Mouse (Mus musculus) heart, adult 8-10 months (tissue): ENCODE measurements around the gene Ccl24. TPM values are rescaled to one million over a fixed set of nuclear protein-coding genes. Genes with fewer than 3 reads are reported as not detected.
"Not testable (repeated sequence)": the region's sequence is repeated elsewhere in the genome, so short reads cannot be mapped to it uniquely, and the experiment has no call there.

Experiments
- DNase-seq: peaks from one replicate; pipeline ENCODE4 v3.0.0; 2022; ENCODE audit warnings: low spot score
- total RNA-seq, 4 experiments: library from RNA; stranded (reverse); gene quantifications; 2 replicates each; pipeline ENCODE4 v1.2.4; 2022

Ccl24 gene
- total RNA-seq, result 1 to 10 TPM; 1.1 to 2.6 (median 1.9) TPM

DNA sequence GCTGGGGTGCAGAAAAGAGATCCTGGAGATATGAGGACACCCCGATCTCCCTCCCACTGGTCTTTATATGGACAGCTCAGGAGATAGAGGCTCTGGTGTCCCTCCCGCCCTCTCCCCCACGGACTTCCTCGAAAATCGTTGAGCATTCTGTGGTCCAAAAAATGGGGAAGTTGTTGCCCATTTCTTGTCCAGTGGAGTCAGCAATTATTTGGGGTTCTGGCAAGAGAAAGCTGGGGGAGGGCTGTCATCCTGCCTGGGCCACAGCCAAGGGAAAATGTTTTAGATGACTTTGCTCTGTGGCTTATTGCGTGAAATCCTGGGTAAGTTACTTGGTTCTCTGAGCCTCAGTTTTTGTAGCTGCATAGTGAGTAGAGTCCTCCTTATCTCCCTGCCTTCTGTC, at the start of gene Ccl24:
Gene Ccl24, minus strand, starts transcription at position 44 of the 400 bp plus-strand sequence.
- peak; percentile 49 for DNase-seq

DNA sequence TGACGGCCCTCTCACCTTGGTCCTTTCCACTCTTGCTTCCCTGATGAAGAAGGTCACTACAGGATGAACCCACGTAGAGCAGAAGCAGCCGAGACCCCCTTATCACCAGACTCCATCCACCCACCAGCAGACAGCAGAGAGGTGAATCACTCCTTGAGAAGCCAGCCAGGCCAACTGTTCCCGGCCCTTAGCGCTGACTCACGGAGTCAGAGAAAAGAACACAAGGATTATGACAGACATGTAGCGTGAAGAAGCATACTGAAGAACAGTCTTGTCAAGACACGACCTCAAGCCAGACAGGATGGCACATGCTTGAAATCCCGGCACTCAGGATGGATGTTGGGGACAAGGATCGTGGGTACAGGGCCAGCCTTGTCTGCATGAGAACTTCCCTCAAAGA, 48.9 kb upstream of the Ccl24 start:
- no peak for DNase-seq

DNA sequence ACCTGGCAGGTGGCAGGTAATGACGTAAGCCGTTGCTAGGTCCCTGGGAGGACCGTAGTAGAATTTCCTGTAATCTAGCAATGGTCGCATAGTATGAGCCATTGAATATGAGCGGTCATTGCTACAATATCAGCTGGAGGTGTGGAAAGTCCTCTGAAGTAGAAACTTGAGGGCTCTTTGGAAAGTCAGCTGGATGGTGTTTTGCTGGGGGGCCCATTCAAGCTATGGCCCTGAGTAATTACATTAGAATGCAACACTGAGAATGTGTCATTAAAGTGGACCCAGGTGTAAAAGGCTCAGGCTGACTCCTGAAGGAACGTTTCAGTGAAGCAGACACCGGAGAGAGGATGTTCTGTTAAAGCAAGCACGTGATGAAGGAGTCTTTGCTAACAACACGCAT, 47.7 kb upstream of the Ccl24 start:
- DNase-seq, result no peak

DNA sequence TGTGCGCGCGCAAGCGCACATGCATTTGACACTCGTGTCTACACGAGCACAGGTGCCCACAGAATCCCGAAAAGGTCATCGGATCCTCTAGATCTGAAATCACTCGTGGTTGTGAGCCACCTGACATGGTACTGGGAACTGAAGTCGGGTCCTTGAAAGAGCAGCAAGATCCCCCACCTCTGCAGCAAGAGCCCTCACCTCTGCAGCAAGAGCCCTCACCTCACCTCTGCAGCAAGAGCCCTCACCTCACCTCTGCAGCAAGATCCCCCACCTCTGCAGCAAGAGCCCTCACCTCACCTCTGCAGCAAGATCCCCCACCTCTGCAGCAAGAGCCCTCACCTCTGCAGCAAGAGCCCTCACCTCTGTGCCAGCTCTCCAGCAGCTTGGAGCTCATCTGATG, 46.9 kb upstream of the Ccl24 start:
- not testable (repeated sequence) for DNase-seq

DNA sequence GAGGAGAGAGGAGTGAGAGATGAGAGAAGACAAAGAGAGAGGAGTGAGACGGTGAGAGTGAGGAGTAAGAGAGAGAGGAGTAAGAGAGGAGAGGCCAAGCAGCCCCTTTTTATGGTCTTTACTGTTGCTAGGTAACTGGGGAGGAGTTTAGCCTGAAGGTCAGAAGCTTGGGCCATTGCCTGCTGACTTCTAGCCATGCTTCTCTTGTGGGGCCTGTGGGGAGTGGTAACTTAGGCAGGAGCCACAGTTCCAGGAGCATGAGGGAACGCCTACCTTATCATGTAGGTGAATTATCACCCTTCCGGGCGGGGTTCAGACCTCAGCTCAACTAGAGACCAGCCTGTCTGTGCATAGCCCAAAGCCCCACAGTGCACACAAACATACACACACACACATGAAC, 36.9 kb upstream of the Ccl24 start:
- no peak for DNase-seq

DNA sequence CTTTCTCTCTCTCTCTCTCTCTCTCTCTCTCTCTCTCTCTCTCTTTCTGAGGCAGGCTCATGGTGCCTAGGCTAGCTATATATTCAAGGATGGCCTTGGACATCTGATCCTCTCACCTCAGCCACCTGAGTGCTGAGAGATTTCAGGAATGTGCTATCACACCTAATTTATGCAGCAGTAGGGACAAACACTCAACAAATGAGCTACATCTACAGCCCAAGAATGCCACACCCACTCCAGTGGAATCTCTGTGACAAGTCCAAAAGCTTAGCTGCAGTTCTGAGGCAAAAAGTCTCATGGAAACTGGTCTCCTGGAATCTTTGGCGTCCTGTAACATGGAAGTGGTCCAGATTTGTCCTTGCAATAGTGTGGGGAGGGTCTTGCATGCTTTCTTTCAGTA, 34.7 kb upstream of the Ccl24 start:
- no peak for DNase-seq

DNA sequence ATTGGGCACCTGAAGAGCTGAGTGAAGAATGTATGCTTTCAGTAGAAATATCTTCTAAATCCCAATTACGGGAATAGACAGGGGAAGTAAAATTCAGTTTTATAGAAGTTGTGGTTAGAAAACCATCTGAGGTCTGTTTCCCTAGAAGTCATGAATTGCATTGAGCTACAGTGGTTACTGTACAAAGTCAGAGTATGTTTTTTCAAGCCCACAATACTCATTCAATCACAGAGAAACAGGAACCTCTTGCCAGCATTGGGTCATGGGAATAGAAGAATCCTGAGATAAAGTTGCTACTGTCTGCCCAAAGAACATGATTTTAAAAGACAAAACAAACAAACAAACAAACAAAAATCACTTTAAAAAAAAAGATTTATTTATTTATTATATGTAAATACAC, 33.9 kb upstream of the Ccl24 start:
- not testable (repeated sequence) for DNase-seq

DNA sequence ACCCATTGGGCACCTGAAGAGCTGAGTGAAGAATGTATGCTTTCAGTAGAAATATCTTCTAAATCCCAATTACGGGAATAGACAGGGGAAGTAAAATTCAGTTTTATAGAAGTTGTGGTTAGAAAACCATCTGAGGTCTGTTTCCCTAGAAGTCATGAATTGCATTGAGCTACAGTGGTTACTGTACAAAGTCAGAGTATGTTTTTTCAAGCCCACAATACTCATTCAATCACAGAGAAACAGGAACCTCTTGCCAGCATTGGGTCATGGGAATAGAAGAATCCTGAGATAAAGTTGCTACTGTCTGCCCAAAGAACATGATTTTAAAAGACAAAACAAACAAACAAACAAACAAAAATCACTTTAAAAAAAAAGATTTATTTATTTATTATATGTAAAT, 31.8 kb upstream of the Ccl24 start:
- not testable (repeated sequence) for DNase-seq

DNA sequence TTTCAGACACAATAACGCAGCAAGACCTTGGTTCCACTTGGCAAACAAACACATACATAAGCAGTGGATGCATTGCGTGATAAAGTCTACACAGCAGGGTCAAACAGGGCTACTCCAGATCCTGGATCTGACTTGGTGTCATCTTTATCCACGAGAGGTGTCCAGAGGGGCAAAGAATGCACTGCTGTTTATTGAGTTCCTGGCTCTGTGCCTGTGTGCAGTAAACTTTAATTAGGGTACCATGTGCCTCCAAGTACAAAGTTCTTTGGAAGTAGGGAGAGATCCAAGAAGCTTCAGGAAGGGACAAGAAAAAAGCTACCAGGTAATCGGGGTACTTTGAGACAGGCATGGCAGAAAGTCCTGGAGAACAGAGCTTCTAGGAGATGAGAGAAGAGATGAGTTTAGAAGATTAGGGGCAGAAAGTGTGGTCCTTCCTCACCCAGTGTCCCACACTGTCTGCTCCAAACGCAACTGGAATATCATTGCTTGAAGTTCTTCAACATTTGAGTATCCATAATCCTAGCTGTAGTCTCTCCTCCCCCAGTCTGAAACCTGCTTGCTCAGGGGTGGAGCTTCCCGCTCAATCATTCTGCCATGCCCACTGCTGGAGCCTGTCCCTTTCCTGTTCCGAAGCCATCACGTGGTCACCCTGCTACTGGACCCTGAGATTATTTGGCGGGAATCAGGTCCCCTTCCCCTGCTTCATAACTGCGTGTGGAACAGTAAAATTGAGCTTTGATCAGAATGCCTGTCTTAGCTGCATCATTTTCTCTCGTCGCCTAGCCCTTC, 17.3 kb upstream of the Ccl24 start:
- DNase-seq, result no peak

DNA sequence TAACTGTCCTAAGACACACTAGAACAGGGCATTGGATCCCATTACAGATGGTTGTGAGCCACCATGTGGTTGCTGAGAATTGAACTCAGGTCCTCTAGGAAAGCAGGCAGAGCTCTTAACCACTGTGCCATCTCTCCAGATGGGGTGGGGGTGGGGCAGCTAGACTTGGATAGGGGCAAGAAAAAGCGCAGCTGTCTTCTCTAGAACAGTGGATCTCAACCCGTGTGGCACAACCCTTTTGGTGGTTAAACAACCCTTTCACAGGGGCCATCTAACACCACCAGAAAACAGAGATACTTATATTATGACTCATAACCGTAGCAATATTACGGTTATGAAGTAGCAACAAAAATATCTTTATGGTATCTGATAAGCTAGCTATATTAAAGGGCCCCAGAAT, 14.9 kb upstream of the Ccl24 start:
- no peak for DNase-seq

DNA sequence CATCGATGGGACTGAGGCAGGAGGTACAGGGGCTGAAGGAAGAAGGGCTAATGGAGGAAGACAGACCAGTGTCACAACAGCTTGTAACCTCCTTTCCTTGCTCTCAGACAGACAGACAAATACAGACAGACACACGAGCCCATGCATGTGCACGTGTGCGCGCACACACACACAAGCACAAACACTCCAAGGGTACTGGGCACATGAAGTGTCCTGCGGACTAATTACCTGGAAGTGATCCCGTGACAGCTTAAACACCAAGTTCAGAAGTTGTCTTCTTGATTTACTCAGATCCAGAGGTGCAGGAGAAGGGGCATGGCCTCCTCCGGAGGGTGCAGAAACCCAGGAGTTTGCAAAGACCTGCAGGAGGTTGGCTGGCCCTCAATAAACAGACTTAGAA, 12.8 kb upstream of the Ccl24 start:
- no peak for DNase-seq

DNA sequence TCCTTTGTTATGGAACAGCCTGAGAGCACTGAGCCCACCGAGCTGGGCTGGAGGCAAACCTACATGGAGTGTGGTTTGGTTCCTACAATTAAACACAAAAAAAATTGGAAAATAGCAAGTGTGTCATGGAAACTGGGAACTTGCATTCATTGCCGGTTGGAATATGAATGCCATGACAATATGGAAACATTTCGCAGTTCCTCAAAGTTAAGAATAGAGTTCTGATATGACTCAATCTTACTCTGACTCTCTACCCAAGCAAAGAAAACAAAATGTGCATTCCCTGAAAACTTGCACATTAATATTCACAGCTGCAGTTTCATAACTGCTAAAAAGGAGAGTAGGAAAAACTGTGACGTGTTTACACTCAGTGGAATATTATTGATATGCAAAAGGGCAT, 9.5 kb upstream of the Ccl24 start:
- peak; percentile 4 for DNase-seq

DNA sequence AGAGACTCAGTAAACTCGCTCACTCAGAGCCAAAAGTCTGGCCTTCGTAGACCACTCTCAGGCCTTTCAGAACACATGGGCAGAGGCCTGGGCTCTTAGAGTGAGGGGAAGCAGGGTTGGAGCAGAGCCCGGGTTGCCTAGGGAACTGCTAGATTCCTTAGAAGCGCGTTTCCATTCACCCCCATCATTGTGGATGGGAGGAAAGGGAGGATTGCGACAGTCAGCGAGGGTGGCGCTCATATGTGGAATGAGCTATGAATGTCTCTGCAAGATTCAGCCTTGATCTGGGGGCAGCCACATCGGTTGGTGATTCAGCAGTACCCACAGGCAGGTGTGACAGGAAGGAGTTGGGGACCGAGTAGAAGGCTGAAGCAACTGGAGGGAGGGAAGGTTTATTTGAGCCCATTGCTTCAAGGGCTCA, 6.5 kb upstream of the Ccl24 start:
- no peak for DNase-seq

DNA sequence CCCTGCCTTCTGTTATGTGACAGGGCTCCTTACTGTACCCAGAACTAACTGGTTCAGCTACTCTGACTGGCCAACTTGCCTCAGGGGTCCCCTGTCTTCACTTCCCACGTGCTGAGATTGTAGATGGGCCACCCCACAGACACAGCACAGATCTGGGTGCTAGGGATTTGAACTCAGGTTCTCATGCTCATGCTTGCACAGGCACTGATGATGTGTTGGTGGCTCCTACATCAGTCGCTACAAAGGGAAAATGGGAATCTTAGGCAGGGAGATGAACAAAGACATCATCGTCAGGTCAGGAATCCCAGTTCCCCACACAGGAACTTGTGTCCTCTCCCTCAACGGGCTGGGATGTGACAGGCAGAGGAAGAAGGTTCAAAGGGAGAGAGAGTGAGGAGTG, 3.2 kb upstream of the Ccl24 start:
- DNase-seq, result no peak

DNA sequence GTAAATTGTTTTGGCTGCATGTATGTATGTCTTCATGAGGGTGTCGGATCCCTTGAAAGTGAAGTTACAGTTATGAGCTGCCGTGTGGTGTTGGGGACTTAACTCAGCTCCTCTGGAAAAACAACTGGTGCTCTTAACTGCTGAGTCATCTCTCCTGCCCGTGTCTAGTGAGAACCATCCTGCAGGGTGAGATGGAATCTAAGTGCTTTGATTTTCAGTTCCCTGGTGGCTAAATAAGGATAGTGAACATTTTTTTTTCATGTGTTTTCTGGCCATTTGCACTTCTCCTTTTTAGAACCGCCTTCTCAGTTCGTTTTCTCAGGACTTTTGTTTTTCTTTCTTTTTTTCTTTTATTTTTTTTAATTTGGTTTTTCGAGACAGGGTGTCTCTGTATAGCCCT, 4.2 kb downstream of the Ccl24 start:
- no peak for DNase-seq

DNA sequence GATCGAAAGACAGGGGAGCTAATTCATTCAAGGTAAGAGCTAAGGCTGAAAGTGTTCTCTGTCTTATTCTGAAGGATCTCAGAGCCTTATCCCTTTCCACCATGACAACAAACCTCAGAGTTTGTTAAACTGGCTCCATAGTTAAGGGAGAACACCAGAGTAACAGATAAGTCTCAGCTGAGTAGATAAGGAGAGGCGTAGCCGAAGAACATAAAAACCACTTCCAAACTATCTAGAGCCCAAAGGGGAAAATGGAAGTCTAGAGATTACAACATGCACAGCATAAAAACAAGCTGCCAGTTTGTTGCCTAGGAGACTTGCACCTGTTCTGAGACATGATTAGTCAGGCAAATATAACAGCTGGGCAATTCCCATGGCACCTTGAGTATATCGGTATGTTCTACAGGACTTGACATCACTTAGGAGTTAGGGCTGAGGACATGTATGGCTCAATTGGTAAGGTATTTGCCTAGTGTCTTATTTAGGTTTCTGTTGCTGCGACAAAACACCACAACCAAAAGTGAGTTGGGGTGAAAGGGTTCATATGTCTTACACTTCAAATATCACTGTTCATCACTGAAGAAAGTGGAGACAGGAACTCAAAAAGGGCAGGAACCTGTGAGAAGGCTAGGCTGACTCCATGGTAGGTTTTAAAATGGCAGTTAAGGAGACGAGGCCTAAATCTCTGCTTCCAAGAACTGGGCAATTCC, 5.1 kb downstream of the Ccl24 start:
- DNase-seq, result no peak

DNA sequence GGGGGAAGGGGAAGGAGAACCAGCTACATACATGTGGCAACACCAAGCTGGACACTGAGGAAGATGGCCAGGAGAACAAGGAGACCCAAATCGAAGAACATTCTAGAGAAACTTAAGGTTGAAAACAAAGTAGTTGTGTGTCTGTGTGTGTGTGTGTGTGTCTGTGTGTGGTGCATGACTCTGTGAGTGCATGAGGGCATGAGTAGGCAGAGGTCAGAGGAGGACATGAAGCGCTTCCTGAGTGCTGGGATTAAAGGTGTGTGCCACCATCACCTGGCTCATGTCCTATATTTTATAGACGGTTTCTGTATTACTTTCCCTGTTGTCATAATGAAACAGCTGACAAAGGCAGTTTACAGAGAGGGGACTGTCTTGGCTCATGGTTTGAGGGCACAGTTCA, 9.4 kb downstream of the Ccl24 start, which contains the start of gene Ccl26:
Gene Ccl26, minus strand, starts transcription at position 101 of the 400 bp plus-strand sequence.
- DNase-seq, result no peak

DNA sequence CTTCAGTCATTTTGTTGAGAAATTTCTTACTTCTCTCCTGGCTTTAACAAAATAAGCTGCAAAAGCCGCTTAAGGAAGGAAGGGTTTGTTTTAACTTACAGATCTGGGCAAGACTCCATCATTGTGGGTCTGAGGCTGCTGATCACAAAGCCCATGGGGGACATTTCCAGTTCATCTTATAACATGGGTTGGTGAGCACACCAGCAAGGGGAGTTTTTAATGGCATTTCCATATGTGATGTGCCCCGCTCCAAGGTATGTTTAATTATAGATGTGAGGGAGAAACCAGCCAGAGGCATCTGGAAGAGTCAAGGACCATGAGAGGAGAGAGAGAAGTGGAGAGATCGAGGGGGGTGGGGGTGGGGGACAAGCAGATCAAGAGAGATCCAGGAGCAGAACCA, 15.2 kb downstream of the Ccl24 start:
- no peak for DNase-seq

DNA sequence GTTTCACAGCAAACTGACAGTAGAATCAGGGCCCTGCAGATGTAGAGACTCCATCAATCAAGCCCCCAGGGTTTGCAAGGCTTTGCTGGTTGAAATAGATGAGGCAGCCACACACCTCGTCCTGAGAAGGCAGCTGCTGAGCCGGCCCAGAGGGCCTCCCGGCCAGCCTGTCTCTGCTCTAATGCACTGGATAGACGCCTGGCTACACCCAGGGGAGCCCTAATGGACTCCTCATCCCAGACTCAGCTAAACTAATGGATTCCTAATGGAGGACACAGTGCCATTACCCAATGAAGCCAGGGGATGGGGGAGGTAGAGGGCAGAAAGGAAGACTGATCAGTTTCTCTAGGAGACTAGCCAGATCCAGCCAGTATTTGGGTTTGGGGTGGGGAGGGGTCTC, 15.8 kb downstream of the Ccl24 start:
- DNase-seq, result no peak

DNA sequence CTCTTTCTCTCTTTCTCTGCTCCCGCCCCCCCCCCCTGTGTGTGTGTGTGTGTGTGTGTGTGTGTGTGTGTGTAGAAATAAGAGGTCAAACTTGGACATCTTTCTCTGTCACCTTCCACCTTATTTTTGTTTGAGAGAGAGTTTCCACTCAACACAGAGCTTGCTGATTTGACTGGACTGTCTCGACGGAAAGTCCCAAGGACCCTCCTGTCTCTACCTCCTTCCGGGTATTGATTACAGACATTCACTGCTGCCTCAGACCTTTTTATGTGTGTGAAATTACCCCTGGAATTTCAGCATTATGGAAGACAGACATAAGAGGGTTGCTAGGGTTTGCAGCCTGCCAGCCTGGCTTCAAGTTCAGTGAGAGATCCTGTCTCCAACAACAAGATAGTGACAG, 16.6 kb downstream of the Ccl24 start:
- no peak for DNase-seq

DNA sequence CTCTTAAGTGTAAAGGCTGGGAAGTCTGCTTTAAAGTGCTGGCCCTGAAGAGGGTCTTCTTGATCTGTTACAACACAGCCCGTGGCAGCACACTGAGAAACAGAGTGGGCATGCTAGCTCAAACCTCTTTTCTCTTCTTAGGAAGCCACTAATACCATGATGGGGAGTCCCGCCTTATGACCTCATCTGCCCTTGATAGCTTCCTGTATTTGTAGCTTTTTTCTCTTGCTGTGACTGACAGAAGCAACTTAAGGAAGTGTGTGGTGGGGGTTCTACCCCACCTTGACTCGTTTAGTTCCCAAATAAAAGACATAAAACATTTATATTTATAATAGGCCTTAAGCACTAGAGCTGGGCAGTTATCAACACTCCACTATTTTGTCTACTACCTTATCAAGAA, 21.3 kb downstream of the Ccl24 start:
- DNase-seq, result no peak

DNA sequence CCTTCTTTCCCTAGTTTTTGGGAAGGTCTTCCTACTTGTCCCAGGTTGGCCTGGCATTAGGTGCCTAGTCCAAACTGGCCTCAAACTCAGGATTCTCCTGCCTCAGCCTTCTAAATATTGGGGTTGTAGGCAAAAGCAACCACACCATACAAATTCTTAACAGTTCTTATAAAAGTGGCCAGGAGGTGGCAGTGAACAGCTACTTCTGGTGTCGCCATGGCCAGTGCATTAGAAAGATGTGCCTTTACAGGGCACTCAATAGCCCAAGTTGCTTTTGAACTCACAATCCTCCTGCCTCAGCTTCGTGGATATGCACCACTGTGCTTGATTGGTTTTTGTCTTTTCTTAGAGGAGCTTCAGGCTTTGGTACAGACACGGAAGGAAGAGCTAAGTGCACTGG, 21.9 kb downstream of the Ccl24 start:
- DNase-seq, result no peak

DNA sequence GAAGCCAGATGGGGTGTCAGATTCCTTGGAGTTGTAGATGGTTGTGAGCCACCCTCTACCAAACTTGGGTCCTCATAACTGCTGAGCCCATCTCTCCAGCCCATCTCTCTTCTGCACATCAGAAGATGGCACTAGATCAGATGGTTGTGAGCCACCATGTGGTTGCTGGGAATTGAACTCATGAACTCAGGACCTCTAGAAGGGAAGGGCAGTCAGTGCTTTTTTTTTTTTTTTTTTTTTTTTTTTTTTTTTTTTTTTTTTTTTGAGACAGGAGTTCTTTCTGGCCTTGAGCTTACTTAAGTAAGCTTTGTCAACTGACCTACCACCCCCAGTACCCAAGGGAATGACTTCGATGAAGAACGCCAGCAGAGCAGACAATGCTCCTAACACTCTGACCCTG, 24.9 kb downstream of the Ccl24 start:
- no peak for DNase-seq
